Mouse (Mus musculus) ES-Bruce4 (cell line): ENCODE measurements around the gene C330007P06Rik.

Experiments
- CTCF ChIP-seq: IDR thresholded peaks from one replicate; pipeline ENCODE4 v1.8.1; 2011; ENCODE audit warnings: low read depth, low read length
- EP300 ChIP-seq: IDR thresholded peaks from 2 replicates; pipeline ENCODE4 v1.6.1; 2011; ENCODE audit warnings: low read depth, low read length; ENCODE audit not compliant: insufficient read depth
- POLR2A ChIP-seq: IDR thresholded peaks from one replicate; pipeline ENCODE4 v1.8.1; 2011; ENCODE audit warnings: low read length; ENCODE audit not compliant: insufficient read depth

GRCm38 (mm10) chrX:36794571-36794970, 79.3 kb downstream of the C330007P06Rik start:
- TF ChIP-seq CTCF, result no peak
- no peak for TF ChIP-seq POLR2A
- TF ChIP-seq EP300, result no peak
